Mouse (Mus musculus) heart, postnatal 10 days (tissue): ENCODE data around the gene Rbfox1. TPM values are rescaled to one million over a fixed set of nuclear protein-coding genes. Genes with fewer than 3 reads are reported as not detected.

Source experiments
- DNase-seq, 2 experiments: peaks; one replicate each; pipeline ENCODE4 v3.0.0; 2021
- intact Hi-C: fragments of 180-260 bp; cut with DNase I; formaldehyde crosslinking; loops from one replicate; pipeline ENCODE4 v1.15.1; 2025
- total RNA-seq, 2 experiments: library from RNA; stranded (reverse); gene quantifications; 2 replicates each; pipeline ENCODE4 v1.2.3; 2021

The Rbfox1 gene
- total RNA-seq, 2 experiments from 2014 or later, result 35.7 to 36.6 TPM

DNA sequence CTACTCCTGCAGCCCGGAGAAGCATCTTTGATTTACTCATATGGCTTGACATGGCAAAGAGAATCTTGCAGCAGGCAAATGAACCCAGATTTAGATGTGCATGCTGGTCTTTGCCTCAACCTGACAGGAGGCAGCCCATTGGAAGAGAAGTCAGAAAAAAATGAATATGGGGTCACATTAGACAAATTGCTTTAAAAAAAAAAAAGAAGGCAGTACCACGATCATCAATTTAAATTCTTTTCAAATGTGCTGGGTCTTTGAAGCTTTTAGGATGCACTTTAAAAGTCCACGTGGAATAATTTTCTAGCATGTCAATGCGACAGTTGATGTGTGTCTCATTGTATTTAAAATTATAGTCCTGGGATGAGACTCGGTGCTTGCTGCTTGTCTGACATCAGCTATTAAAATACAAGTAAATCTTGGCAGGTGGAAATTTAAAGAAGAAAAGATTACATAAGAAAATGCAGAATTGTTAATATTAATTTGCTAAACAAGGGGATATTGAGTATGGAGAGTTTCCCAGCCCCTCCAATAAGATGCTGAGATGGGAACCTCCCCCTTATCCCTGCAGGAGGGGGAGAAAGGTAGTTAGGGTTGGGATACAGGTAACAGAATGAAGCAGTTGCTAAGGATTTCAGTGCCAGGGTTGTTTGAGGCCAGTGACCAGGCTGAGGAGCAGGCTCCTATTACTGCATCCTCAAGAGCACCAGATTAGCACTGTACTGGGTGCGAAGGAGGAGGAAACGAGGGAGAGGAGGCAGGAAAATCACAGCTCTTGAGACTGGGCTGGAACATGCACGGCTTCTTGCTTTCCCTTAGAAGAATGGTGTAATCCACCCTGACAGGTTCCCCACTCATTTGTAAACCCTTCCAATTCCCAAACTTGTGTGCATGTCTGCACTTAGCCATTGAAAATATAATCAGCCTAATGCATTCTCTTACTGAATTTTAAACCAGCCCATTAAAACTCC is 1274.0 kb downstream of the Rbfox1 start:
- intact Hi-C loops, result no loop called here
- no peak for DNase-seq

GRCm38 (mm10) chr16:7159827-7160217 is 1274.7 kb downstream of the Rbfox1 start:
- intact Hi-C loops, result no loop called here
- DNase-seq, result no peak

DNA sequence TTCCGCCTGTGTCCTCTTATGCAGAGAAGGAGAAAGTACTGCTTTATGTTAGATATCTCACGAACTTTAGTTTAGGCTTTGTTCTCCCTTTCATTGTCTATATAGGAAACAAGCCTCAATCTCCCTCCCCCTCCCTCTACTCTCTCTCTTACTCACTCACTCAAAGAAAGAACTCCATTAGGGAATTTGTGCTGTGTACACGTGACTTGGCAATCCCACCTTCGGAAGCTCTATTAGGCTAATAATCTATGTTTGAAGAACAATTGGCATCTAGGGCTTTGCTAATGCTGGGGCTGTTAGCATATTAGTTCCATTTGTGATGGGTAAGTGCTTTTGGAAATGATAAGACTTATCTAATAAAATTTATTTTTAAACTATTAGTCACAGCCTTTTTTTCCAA is 1277.0 kb downstream of the Rbfox1 start:
- no peak for DNase-seq
- intact Hi-C loops, result no loop called here

- no peak for DNase-seq
- intact Hi-C loops, result no loop called here
Observed at GRCm38 (mm10) chr16:7163688-7164087, 1278.5 kb downstream of the Rbfox1 start.

GRCm38 (mm10) chr16:7164153-7164737 is 1279.1 kb downstream of the Rbfox1 start:
- intact Hi-C loops, result no loop called here

GRCm38 (mm10) chr16:7175960-7176359 is 1290.8 kb downstream of the Rbfox1 start:
- intact Hi-C loops, result no loop called here
- DNase-seq, result no peak

More at GRCm38 (mm10) chr16:7164153-7164737, 1279.1 kb downstream of the Rbfox1 start:
- no peak for DNase-seq

GRCm38 (mm10) chr16:7187788-7188187 is 1302.6 kb downstream of the Rbfox1 start:
- intact Hi-C loops, result no loop called here
- DNase-seq, result no peak

DNA sequence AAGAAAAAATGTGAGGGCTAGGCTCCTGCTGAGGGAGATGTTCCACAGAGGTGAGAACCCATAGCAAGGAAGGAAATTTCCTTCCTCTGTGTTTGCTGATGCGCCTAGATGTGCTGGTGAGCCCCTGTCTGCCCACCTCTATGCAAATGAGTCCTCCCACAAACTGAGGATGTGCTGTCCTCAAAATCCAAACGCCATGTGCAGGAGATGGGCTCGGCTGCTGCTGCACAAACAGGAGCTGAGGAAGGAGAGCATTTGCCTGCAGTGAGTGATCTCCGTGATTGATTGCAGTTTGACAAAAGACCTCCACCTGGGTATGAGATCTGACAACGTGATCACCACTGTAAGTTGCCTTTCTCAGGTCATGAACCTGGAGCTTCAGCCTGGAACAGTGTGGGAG is 1308.4 kb downstream of the Rbfox1 start:
- intact Hi-C loops, result no loop called here
- DNase-seq, result no peak

DNA sequence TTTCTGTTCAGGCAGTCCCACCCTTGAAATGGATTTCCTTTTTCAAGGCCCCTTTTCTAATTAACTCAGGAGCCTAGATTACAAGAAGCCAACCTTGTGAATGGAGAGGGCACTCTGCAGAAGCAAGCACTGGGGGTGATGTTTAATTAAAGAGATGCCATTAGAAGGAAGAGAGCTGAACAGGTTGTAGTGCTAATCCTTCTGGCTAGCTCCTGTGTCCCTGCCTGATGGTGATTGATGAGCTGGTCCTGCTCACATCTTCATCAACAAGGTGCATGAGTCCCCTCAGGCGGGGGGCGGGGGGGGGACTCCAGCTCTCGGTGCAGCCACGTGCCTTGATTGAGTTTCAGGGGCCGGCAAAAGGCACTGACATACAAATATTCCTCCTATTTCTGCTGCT is 1312.8 kb downstream of the Rbfox1 start:
- intact Hi-C loops, result no loop called here
- DNase-seq, result no peak

GRCm38 (mm10) chr16:7200239-7200638 is 1315.1 kb downstream of the Rbfox1 start:
- intact Hi-C loops, result no loop called here
- DNase-seq, result no peak

DNA sequence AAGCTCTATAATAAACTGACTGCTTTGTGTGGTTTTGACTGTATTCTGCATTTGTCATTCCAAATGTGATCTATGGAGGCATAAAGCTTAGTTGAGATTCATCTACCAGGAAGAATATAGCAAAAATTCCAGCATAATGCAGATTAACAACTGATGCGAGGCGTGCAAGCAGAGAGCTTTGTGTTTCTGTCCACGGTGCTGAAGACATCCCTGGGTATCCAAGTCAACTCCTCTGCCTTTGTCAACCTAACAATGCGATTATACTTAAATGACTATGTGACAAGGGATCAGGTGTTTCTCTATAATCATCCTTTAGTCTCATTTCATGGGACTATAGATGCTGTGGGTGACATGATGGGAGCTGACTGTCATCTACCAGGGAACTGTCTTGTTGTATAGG is 1316.7 kb downstream of the Rbfox1 start:
- DNase-seq, result peak in 1 of 2 experiments; percentile 15
- intact Hi-C loops, result no loop called here

- no peak for DNase-seq
- intact Hi-C loops, result no loop called here
Observed at GRCm38 (mm10) chr16:7206116-7206900, 1321.2 kb downstream of the Rbfox1 start.

DNA sequence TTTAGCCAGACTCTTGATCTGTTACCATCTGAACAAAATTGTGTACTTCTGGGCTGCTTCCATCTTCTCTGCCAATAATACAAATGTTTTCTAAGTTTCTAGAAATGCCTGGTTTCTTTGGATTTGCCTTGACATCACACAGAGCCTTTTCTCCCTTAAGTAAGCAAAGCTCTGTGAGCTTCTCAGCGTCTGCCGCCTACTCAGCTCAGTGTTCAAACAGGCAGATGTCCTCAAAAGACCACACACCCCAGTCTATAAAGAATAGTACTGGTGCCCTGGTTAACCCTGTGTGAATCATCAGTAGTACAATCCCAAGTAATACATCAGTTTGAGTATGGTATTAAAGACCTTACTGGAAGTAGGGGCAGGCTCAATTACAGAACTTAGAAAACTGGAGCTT is 1322.4 kb downstream of the Rbfox1 start:
- no peak for DNase-seq
- intact Hi-C loops, result no loop called here

- intact Hi-C loops, result no loop called here
- DNase-seq, result peak in 1 of 2 experiments; percentile 13
Observed at GRCm38 (mm10) chr16:7212756-7213155, 1327.6 kb downstream of the Rbfox1 start.

DNA sequence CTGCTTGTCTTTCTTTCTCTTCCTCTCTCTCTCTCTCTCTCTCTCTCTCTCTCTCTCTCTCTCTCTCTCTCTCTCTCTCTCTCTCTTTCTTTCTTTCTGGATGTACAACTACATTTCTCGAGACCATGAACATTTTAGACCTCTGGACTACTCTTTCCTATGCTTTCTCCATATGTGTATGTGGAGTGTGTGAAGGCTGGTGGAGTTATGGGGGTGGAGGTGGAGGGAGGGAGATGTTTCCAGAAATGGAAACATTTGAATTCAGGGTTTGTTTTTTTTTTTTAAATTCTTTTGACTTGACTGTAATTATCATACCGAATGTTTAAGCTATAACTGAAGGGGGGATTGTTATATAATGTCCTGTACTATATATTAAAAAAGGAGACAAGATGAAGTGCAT is 1338.1 kb downstream of the Rbfox1 start:
- no peak for DNase-seq
- intact Hi-C loops, result no loop called here

- intact Hi-C loops, result no loop called here
- no peak for DNase-seq
Observed at GRCm38 (mm10) chr16:7226000-7226399, 1340.8 kb downstream of the Rbfox1 start.

DNA sequence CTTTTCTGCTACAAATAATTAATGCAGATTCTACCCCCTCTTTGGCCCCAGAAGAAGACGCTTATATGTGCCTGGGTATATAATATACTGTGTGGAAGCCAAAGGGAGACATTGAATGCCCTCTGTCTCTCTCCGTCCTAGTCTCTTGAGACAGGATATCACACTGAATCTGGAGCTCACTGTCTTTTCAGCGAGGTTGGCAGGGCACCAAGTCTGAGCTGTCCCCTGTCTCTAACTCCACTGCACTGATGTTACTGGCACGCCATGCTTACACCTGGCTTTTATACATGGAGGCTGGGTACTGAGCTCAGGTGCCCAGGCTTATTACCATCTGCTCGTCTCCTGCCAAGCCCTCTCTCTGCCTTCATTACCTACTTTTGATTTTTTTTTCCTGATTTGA is 1343.1 kb downstream of the Rbfox1 start:
- intact Hi-C loops, result no loop called here
- no peak for DNase-seq

- intact Hi-C loops, result no loop called here
- DNase-seq, result peak; percentile 33 to 34
Observed at GRCm38 (mm10) chr16:7229232-7229631, 1344.1 kb downstream of the Rbfox1 start.

GRCm38 (mm10) chr16:7241627-7242026 is 1356.5 kb downstream of the Rbfox1 start:
- DNase-seq, result no peak
- intact Hi-C loops, result no loop called here

- intact Hi-C loops, result no loop called here
- DNase-seq, result no peak
Observed at GRCm38 (mm10) chr16:7242501-7242900, 1357.3 kb downstream of the Rbfox1 start.

DNA sequence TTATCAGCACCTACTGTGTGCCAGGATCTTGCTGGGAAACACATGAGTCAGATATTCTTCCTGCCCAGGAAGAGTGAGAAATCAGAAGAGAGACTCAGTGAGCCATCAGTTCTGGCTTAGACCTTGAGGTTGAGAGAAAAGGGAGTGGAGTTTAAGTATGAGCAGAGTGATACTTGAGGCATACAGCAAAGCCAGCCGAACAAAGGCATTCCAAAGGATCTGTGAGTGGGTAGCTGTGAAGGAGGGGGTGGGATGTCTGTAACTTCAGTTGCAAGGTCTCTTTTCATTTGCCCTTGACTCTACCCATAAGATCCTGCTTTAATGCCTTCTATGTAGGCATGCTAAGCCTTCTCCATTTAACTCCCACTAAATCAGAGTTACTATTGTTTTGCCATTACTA is 1359.2 kb downstream of the Rbfox1 start:
- intact Hi-C loops, result no loop called here
- DNase-seq, result no peak
